ENCODE assay signal across 8 mouse cellular contexts in the genomic region with DNA sequence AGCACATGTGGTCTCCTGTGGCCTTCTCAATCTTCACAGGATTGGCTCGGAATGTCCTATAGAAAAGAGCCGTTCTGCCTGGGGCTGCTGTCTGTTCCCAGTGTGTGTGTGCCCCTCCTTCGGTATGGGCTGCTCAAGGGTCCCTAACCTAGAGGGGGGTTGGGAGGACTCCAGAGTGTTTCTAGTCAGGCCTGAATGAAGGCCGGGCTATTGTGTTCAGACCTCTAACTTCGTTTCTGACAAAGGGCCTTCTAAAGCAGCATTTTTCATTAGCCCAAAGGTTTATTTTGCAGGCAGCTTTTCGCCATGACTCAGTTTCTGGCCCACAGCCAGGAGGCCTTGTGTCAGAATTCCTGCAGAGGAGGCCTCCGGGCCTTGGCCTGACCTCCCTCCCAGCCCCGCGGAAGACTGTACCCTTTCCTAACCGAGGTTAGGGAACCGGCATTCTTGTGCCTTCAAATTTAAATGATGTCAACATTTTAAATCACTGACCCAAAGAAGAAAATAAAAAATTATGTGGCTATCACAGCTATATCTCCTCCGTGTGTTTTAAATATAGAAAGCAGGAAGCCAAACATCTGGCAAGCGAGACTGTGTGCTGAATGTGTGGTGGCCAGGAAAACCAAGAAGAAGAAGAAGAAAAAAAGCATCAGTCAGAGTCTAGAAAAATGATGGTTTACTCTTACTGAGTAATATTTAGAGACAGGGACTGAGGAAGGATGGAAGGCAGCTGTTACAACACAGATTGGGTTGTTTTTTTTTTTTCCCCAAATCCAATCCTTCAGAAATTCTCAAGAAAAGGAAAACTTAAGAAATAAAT. TPM values are rescaled to one million over a fixed set of nuclear protein-coding genes. Genes with fewer than 3 reads are reported as not detected.
DNase-seq lines count a peak whose midpoint lies in the region; ATAC-seq lines count a peak whose summit lies in the region.

No protein-coding gene starts in this region.

- H3K27ac ChIP-seq in hindbrain, embryonic 12.5 days: peak overlapping the region; percentile 82
- peak overlapping the region; percentile 99 for H3K27ac ChIP-seq in lung, embryonic 16.5 days (ENCODE audit: low read length)

- no peaks in the 10 kb centered on the region for H3K9me3 ChIP-seq in hindbrain, embryonic 12.5 days (replicated peaks)
- H3K9me3 ChIP-seq in lung, embryonic 16.5 days (ENCODE audit: control insufficient read depth, low read length): no peaks in the 10 kb centered on the region

- peak; percentile 75; the same call in 1 of the 2 replicates for ATAC-seq in hindbrain, embryonic 12.5 days (ENCODE audit: low FRiP score)
- peak; percentile 94 for ATAC-seq in lung, embryonic 16.5 days (ENCODE audit: low read depth)
- no peak for ATAC-seq in monocyte, adult 5-6 weeks (replicated peaks; ENCODE audit: insufficient number of reproducible peaks, low FRiP score, low TSS enrichment, poor library complexity, severe bottlenecking)

- no peak overlapping the region for H3K4me3 ChIP-seq in hindbrain, embryonic 12.5 days
- H3K4me3 ChIP-seq in lung, embryonic 16.5 days (ENCODE audit: low read length): no peak overlapping the region

- no peaks in the 10 kb centered on the region for H3K27me3 ChIP-seq in hindbrain, embryonic 12.5 days
- no peaks in the 10 kb centered on the region for H3K27me3 ChIP-seq in lung, embryonic 16.5 days (ENCODE audit: control insufficient read depth, insufficient read depth, low read depth, low read length)

- H3K4me1 ChIP-seq in hindbrain, embryonic 12.5 days: peaks cover 5% of the 10 kb centered on the region; the same call in 1 of the 2 replicates
- peaks cover 14% of the 10 kb centered on the region for H3K4me1 ChIP-seq in lung, embryonic 16.5 days (replicated peaks; ENCODE audit: control insufficient read depth, insufficient read depth, low read length)

- DNase-seq in MN1 (ENCODE audit: low spot score): peak; percentile 89
- DNase-seq in cerebellum, adult 9-11 months: peak; percentile 84
- peak; percentile 61 to 67 for DNase-seq in frontal cortex, postnatal 36 days (ENCODE audit: low spot score in 2 of 2)
- peak; percentile 66 to 72 for DNase-seq in layer of hippocampus, postnatal 10 days (ENCODE audit: low spot score in 2 of 2)
- DNase-seq in retina, postnatal 1 day: peak; percentile 89

- WGBS in hindbrain, embryonic 12.5 days: 19% methylated on average over 13 of the region's 13 CpGs
- 6% methylated on average over 13 of the region's 13 CpGs for WGBS in lung, embryonic 16.5 days

- H3K9ac ChIP-seq in hindbrain, embryonic 12.5 days: no peak overlapping the region
- peak overlapping the region; percentile 65 for H3K9ac ChIP-seq in lung, embryonic 16.5 days (ENCODE audit: low read length)

- H3K36me3 ChIP-seq in hindbrain, embryonic 12.5 days: no peaks in the 10 kb centered on the region
- H3K36me3 ChIP-seq in lung, embryonic 16.5 days (ENCODE audit: control insufficient read depth, insufficient read depth, low read length): no peaks in the 10 kb centered on the region

- 0 out of 2 replicates have a peak overlapping the region, but pooled peaks have one; percentile 3 for H3K4me2 ChIP-seq in hindbrain, embryonic 12.5 days (replicated peaks)
- peak overlapping the region; percentile 38 for H3K4me2 ChIP-seq in lung, embryonic 16.5 days (ENCODE audit: low read depth, low read length)

RNA-seq across cellular contexts. Expression of a gene that starts 53.0 kb away (rescaled TPM):
- polyA plus RNA-seq in hindbrain, embryonic 12.5 days (2016; fragmentation: Nextera tagmentation; extraction: Ambion mirVana): 3.2 and 4.0 TPM in 2 replicates
- total RNA-seq in layer of hippocampus, postnatal 10 days (2021): 1 to 10 TPM; 1.8 to 1.9 TPM
- polyA plus RNA-seq in lung, embryonic 16.5 days (2015; fragmentation: Nextera tagmentation; extraction: Ambion mirVana): 0.84 and 0.87 TPM in 2 replicates
- 0.95 to 1.7 TPM (median 1.3 TPM) in 3 replicates for total RNA-seq in monocyte, adult 5-6 weeks (2017)

RNA-seq across cellular contexts. Expression of a gene that starts 53.1 kb away (rescaled TPM):
- polyA plus RNA-seq in hindbrain, embryonic 12.5 days (2016; fragmentation: Nextera tagmentation; extraction: Ambion mirVana): 7.4 TPM in 2 replicates
- 10 to 100 TPM; 18.2 to 19.6 TPM for total RNA-seq in layer of hippocampus, postnatal 10 days (2021)
- 4.1 TPM in 2 replicates for polyA plus RNA-seq in lung, embryonic 16.5 days (2015; fragmentation: Nextera tagmentation; extraction: Ambion mirVana)
- 6.1 to 31.0 TPM (median 8.3 TPM) in 3 replicates for total RNA-seq in monocyte, adult 5-6 weeks (2017)

RNA-seq across cellular contexts. Expression of a gene that starts 59.1 kb away (rescaled TPM):
- 20.5 and 21.4 TPM in 2 replicates for polyA plus RNA-seq in hindbrain, embryonic 12.5 days (2016; fragmentation: Nextera tagmentation; extraction: Ambion mirVana)
- total RNA-seq in layer of hippocampus, postnatal 10 days (2021): 10 to 100 TPM; 27.8 to 28.8 TPM
- 9.2 and 10.1 TPM in 2 replicates for polyA plus RNA-seq in lung, embryonic 16.5 days (2015; fragmentation: Nextera tagmentation; extraction: Ambion mirVana)
- total RNA-seq in monocyte, adult 5-6 weeks (2017): 1.3 to 2.7 TPM (median 1.5 TPM) in 3 replicates
